ENCODE assay signal across 8 mouse cellular contexts in the genomic region with DNA sequence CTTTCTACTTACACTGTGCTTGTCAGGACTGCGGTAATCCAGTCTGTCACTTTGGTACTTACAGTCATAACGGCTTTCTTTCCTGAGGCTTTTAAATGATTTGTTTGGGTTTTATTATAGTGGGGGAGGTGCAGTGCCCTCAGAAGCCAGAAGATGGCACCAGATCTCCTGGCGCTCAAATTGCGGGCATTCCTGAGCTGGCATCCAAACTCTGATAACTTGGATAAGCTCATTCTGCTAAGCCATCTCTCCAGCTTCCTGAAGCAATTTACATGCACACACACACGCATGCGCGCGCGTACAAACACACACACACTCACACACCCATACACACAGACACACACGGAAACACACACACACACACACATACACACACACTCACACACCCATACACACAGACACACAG. TPM values are rescaled to one million over a fixed set of nuclear protein-coding genes. Genes with fewer than 3 reads are reported as not detected.
DNase-seq lines count a peak whose midpoint lies in the region; ATAC-seq and TF ChIP-seq lines count a peak whose summit lies in the region.

No protein-coding gene starts in this region.

- 33% methylated on average over 10 of the region's 10 CpGs for WGBS in forebrain, embryonic 11.5 days
- WGBS in heart, postnatal 0 days, result 10% methylated on average over 10 of the region's 10 CpGs
- WGBS in lung, embryonic 15.5 days, result 14% methylated on average over 10 of the region's 10 CpGs

- TF ChIP-seq CTCF in MEL (IDR thresholded peaks at IDR 0.05 in 2 of 3, conservative IDR thresholded peaks at IDR 0.05 in 1 of 3; ENCODE audit: control insufficient read depth in 1 of 3, insufficient read depth in 1 of 3, low read depth in 2 of 3, low read length in 3 of 3, poor library complexity in 1 of 3, severe bottlenecking in 1 of 3), result peak in 1 of 3 experiments; percentile 100; a peak in 2 of 6 replicates
- peak; percentile 86 for TF ChIP-seq CTCF in heart, postnatal 0 days (IDR thresholded peaks at IDR 0.05; ENCODE audit: low read depth)
- peak; percentile 89 for TF ChIP-seq CTCF in layer of hippocampus, adult 2 months (conservative IDR thresholded peaks at IDR 0.05)

- 0 out of 2 replicates have a peak, but pooled peaks have one; percentile 30 for ATAC-seq in forebrain, embryonic 11.5 days (replicated peaks; ENCODE audit: low FRiP score)
- peak; percentile 58; the same call in 1 of the 2 replicates for ATAC-seq in heart, postnatal 0 days (ENCODE audit: insufficient read depth, low read depth)
- ATAC-seq in lung, embryonic 15.5 days (ENCODE audit: borderline replicate concordance, extremely low read depth, low FRiP score, low TSS enrichment), result peak; percentile 61

- no peaks in the 10 kb centered on the region for H3K79me2 ChIP-seq in MEL (ENCODE audit: control insufficient read depth, insufficient read depth, low read length, poor library complexity)

- no peaks in the 10 kb centered on the region for H3K27me3 ChIP-seq in MEL (ENCODE audit: control insufficient read depth in 1 of 2, insufficient read depth in 2 of 2, low read length in 2 of 2)
- H3K27me3 ChIP-seq in forebrain, embryonic 11.5 days (ENCODE audit: control insufficient read depth, insufficient read depth, low read length), result no peaks in the 10 kb centered on the region
- no peaks in the 10 kb centered on the region for H3K27me3 ChIP-seq in heart, postnatal 0 days (ENCODE audit: control insufficient read depth, insufficient read depth, low read length)
- no peaks in the 10 kb centered on the region for H3K27me3 ChIP-seq in lung, embryonic 15.5 days

- peaks cover 23 to 37% of the 10 kb centered on the region in 2 experiments for H3K4me1 ChIP-seq in MEL (ENCODE audit: control insufficient read depth in 1 of 2, insufficient read depth in 2 of 2, low read length in 2 of 2)
- no peaks in the 10 kb centered on the region for H3K4me1 ChIP-seq in forebrain, embryonic 11.5 days (replicated peaks; ENCODE audit: control insufficient read depth, insufficient read depth, low read length)
- no peaks in the 10 kb centered on the region for H3K4me1 ChIP-seq in heart, postnatal 0 days (ENCODE audit: control insufficient read depth, insufficient read depth)
- H3K4me1 ChIP-seq in lung, embryonic 15.5 days, result 0 out of 2 replicates have a peak, but pooled peaks cover 5% of the 10 kb centered on the region

- H3K4me3 ChIP-seq in MEL (ENCODE audit: control insufficient read depth in 1 of 2, insufficient read depth in 1 of 2, low read depth in 2 of 2, low read length in 2 of 2), result no peak overlapping the region; a peak in 1 of 4 replicates
- H3K4me3 ChIP-seq in forebrain, embryonic 11.5 days (ENCODE audit: low read depth, low read length), result no peak overlapping the region
- no peak overlapping the region for H3K4me3 ChIP-seq in heart, postnatal 0 days (ENCODE audit: low read depth, low read length)
- no peak overlapping the region for H3K4me3 ChIP-seq in layer of hippocampus, adult 2 months
- no peak overlapping the region for H3K4me3 ChIP-seq in lung, embryonic 15.5 days

- H3K9me3 ChIP-seq in MEL (replicated peaks; ENCODE audit: insufficient read depth, low read length), result no peaks in the 10 kb centered on the region
- H3K9me3 ChIP-seq in forebrain, embryonic 11.5 days (ENCODE audit: control insufficient read depth, low read length), result no peaks in the 10 kb centered on the region
- H3K9me3 ChIP-seq in heart, postnatal 0 days (replicated peaks; ENCODE audit: control insufficient read depth, low read length), result no peaks in the 10 kb centered on the region
- no peaks in the 10 kb centered on the region for H3K9me3 ChIP-seq in lung, embryonic 15.5 days

- no peak overlapping the region for H3K4me2 ChIP-seq in forebrain, embryonic 11.5 days (ENCODE audit: low read depth, low read length, severe bottlenecking)
- H3K4me2 ChIP-seq in heart, postnatal 0 days (ENCODE audit: low read depth, low read length), result no peak overlapping the region
- H3K4me2 ChIP-seq in lung, embryonic 15.5 days, result no peak overlapping the region

- TF ChIP-seq RAD21 in MEL (IDR thresholded peaks at IDR 0.05; ENCODE audit: low read depth, low read length), result no peak

- H3K36me3 ChIP-seq in MEL (ENCODE audit: control insufficient read depth in 1 of 2, insufficient read depth in 2 of 2, low read length in 2 of 2), result peaks cover 0 to 34% of the 10 kb centered on the region in 2 experiments; a peak in 2 of 4 replicates
- no peaks in the 10 kb centered on the region for H3K36me3 ChIP-seq in forebrain, embryonic 11.5 days (ENCODE audit: control insufficient read depth, insufficient read depth, low read length)
- H3K36me3 ChIP-seq in heart, postnatal 0 days (replicated peaks; ENCODE audit: control insufficient read depth, insufficient read depth, low read length), result no peaks in the 10 kb centered on the region
- H3K36me3 ChIP-seq in lung, embryonic 15.5 days, result no peaks in the 10 kb centered on the region

- no peak for TF ChIP-seq EP300 in MEL (IDR thresholded peaks at IDR 0.05; ENCODE audit: low read depth in 1 of 2, low read length in 2 of 2)
- no peak for TF ChIP-seq EP300 in heart, postnatal 0 days (IDR thresholded peaks at IDR 0.05; ENCODE audit: low read depth)

- H3K9ac ChIP-seq in MEL (ENCODE audit: control insufficient read depth, low read depth, low read length, poor library complexity, severe bottlenecking), result peak overlapping the region; percentile 35
- no peak overlapping the region for H3K9ac ChIP-seq in forebrain, embryonic 11.5 days (ENCODE audit: low read length)
- H3K9ac ChIP-seq in heart, postnatal 0 days (replicated peaks; ENCODE audit: low read depth, low read length), result no peak overlapping the region
- H3K9ac ChIP-seq in lung, embryonic 15.5 days, result no peak overlapping the region

- peak; percentile 95 for DNase-seq in MEL (ENCODE audit: low read depth, low spot score)
- DNase-seq in c-Kit-positive CD71-positive TER-119-negative erythroid progenitor cells, embryonic 14.5 days (ENCODE audit: low read depth), result peak; percentile 71
- DNase-seq in forebrain, embryonic 11.5 days (ENCODE audit: low spot score), result peak; percentile 80
- peak; percentile 76 for DNase-seq in heart, postnatal 0 days (ENCODE audit: low spot score)
- DNase-seq in layer of hippocampus, adult 2 months (ENCODE audit: low spot score in 2 of 2), result peak; percentile 78 to 81
- peak; percentile 27 for DNase-seq in ovary, postnatal 10 days (ENCODE audit: low spot score)
- peak; percentile 63 for DNase-seq in thymus, postnatal 25 days

- no peak overlapping the region for H3K27ac ChIP-seq in MEL (ENCODE audit: control insufficient read depth, low read depth, low read length)
- no peak overlapping the region for H3K27ac ChIP-seq in forebrain, embryonic 11.5 days (ENCODE audit: low read depth, low read length)
- H3K27ac ChIP-seq in heart, postnatal 0 days (ENCODE audit: low read depth), result no peak overlapping the region
- peak overlapping the region; percentile 54 for H3K27ac ChIP-seq in layer of hippocampus, adult 2 months
- H3K27ac ChIP-seq in lung, embryonic 15.5 days, result no peak overlapping the region

- no peak for TF ChIP-seq POLR2A in MEL (IDR thresholded peaks at IDR 0.05; ENCODE audit: control insufficient read depth in 1 of 2, insufficient read depth in 1 of 2, low read depth in 1 of 2, low read length in 2 of 2, poor library complexity in 1 of 2)

TF ChIP-seq in MEL, 35 proteins besides CTCF, POLR2A, EP300 and RAD21 (continues in another document):
- no peak for TF ChIP-seq ETS1 (IDR thresholded peaks at IDR 0.05; ENCODE audit: low read depth, low read length)
- no peak for TF ChIP-seq MYB (IDR thresholded peaks at IDR 0.05; ENCODE audit: low read depth, low read length)
- TF ChIP-seq POLR2AphosphoS5 (IDR thresholded peaks at IDR 0.05; ENCODE audit: borderline replicate concordance, low read depth, low read length), result peak; percentile 39; the same call in 1 of the 2 replicates
- TF ChIP-seq MXI1 (IDR thresholded peaks at IDR 0.05; ENCODE audit: low read depth, low read length), result no peak
- no peak for TF ChIP-seq ZC3H11A (IDR thresholded peaks at IDR 0.05; ENCODE audit: low read depth, low read length)
- TF ChIP-seq GATA1 (IDR thresholded peaks at IDR 0.05; ENCODE audit: low read depth, low read length), result peak; percentile 70
- no peak for TF ChIP-seq TCF12 (IDR thresholded peaks at IDR 0.05; ENCODE audit: low read depth, low read length)
- no peak for TF ChIP-seq MAX (IDR thresholded peaks at IDR 0.05; ENCODE audit: low read length)

RNA-seq across cellular contexts. Expression of a gene that starts 9.1 kb away (rescaled TPM):
- not detected in 2 replicates for total RNA-seq in MEL (2012; rRNA removed)
- not detected for polyA plus RNA-seq in MEL (2012; ENCODE audit: insufficient read depth in 1 of 2, insufficient read length in 2 of 2, low read depth in 1 of 2, low replicate concordance in 2 of 2, missing spikeins in 1 of 2)
- polyA plus RNA-seq in forebrain, embryonic 11.5 days (2014; fragmentation: Nextera tagmentation; extraction: Ambion mirVana), result 4.9 and 6.9 TPM in 2 replicates
- 6.4 and 9.9 TPM in 2 replicates for total RNA-seq in heart, postnatal 0 days (2014; rRNA removed; ENCODE audit: low replicate concordance)
- polyA plus RNA-seq in heart, postnatal 0 days (2015; fragmentation: Nextera tagmentation; extraction: Ambion mirVana), result 17.0 and 17.5 TPM in 2 replicates
- 10 to 100 TPM; 55.0 to 57.5 TPM for total RNA-seq in layer of hippocampus, adult 2 months (2021)
- 24.2 and 30.4 TPM in 2 replicates for polyA plus RNA-seq in lung, embryonic 15.5 days (2015; fragmentation: Nextera tagmentation; extraction: Ambion mirVana)

RNA-seq across cellular contexts. Expression of a gene that starts 18.4 kb away (rescaled TPM):
- 0.08 TPM in 1 of 2 replicates, not detected in the other for total RNA-seq in MEL (2012; rRNA removed)
- under 1 TPM in 1 of 2 experiments, not detected in 1; 0.10 TPM for polyA plus RNA-seq in MEL (2012; ENCODE audit: insufficient read depth in 1 of 2, insufficient read length in 2 of 2, low read depth in 1 of 2, low replicate concordance in 2 of 2, missing spikeins in 1 of 2)
- 5.0 and 5.6 TPM in 2 replicates for polyA plus RNA-seq in forebrain, embryonic 11.5 days (2014; fragmentation: Nextera tagmentation; extraction: Ambion mirVana)
- total RNA-seq in heart, postnatal 0 days (2014; rRNA removed; ENCODE audit: low replicate concordance), result 5.4 and 11.6 TPM in 2 replicates
- polyA plus RNA-seq in heart, postnatal 0 days (2015; fragmentation: Nextera tagmentation; extraction: Ambion mirVana), result 18.9 and 19.7 TPM in 2 replicates
- total RNA-seq in layer of hippocampus, adult 2 months (2021), result 1 to 10 TPM; 2.6 TPM
- 4.2 and 5.2 TPM in 2 replicates for polyA plus RNA-seq in lung, embryonic 15.5 days (2015; fragmentation: Nextera tagmentation; extraction: Ambion mirVana)

RNA-seq across cellular contexts. Expression of a gene that starts 42.0 kb away (rescaled TPM):
- total RNA-seq in MEL (2012; rRNA removed), result not detected in 2 replicates
- not detected for polyA plus RNA-seq in MEL (2012; ENCODE audit: insufficient read depth in 1 of 2, insufficient read length in 2 of 2, low read depth in 1 of 2, low replicate concordance in 2 of 2, missing spikeins in 1 of 2)
- polyA plus RNA-seq in forebrain, embryonic 11.5 days (2014; fragmentation: Nextera tagmentation; extraction: Ambion mirVana), result not detected in 2 replicates
- total RNA-seq in heart, postnatal 0 days (2014; rRNA removed; ENCODE audit: low replicate concordance), result not detected in 2 replicates
- polyA plus RNA-seq in heart, postnatal 0 days (2015; fragmentation: Nextera tagmentation; extraction: Ambion mirVana), result not detected in 2 replicates
- not detected for total RNA-seq in layer of hippocampus, adult 2 months (2021)
- 0.10 TPM in 1 of 2 replicates, not detected in the other for polyA plus RNA-seq in lung, embryonic 15.5 days (2015; fragmentation: Nextera tagmentation; extraction: Ambion mirVana)

Comparison
In these comparisons a context has a peak if more than half of its experiments do, and no peak if none do; other contexts are left out.
1. DNase-seq: peak in every context shown above with its lines; median percentile 95 in MEL; 80 in forebrain, embryonic 11.5 days; 80 in layer of hippocampus, adult 2 months; 76 in heart, postnatal 0 days; 71 in c-Kit-positive CD71-positive TER-119-negative erythroid progenitor cells, embryonic 14.5 days; 63 in thymus, postnatal 25 days; 27 in ovary, postnatal 10 days.